Comparison of ENCODE assay signal across 8 mouse cellular contexts in the genomic region with DNA sequence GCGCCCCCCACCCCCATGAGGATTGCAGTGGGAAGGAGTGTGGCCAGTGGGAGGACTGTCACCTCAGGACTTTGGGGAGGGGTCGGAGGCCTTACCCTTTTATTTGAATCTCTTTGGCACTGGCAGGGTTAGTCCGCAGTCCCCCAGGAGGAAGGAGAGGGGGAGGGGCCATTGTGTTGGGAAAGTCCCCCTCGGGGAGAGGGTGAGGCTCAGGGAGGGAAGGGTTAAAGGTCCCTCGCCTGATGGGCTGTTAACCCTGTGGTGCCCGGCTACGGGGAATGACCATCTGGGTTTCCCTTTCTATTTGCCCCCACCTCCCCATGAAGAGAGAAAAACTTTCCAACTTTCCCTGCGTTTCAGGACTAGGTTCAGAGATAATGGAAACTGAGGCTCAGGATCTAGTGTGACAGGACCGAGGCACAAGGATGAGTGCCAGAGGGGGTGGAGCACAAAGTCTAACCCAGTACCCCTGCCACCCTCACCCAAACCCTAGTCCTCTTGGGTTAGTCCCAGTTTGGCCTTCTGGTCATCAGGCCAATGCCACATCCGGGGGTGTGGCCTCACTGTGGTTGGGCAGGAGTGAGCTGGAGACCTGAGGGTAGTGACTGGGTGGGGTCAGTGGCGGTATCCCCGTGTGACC. TPM values are rescaled to one million over a fixed set of nuclear protein-coding genes. Genes with fewer than 3 reads are reported as not detected.
DNase-seq lines count a peak whose midpoint lies in the region; ATAC-seq and TF ChIP-seq lines count a peak whose summit lies in the region.

No protein-coding gene starts in this region.

- under 1% methylated on average over 11 of the region's 12 CpGs for WGBS in hindbrain, postnatal 0 days
- 1% methylated on average over 12 of the region's 12 CpGs for WGBS in liver, embryonic 13.5 days (ENCODE audit: insufficient replicate concordance)

- peak; percentile 51 for DNase-seq in left cerebral cortex, postnatal 4 days
- DNase-seq in left cerebral cortex, adult 18-20 months (ENCODE audit: low spot score in 2 of 2), result no peak
- DNase-seq in cerebellum, adult 9-10 months, result peak; percentile 72
- DNase-seq in gastrocnemius, adult 8-10 months (ENCODE audit: low spot score in 2 of 2), result peak; percentile 66 to 68
- DNase-seq in hindbrain, postnatal 0 days (ENCODE audit: low spot score), result peak; percentile 56
- DNase-seq in liver, embryonic 13.5 days, result peak; percentile 66
- DNase-seq in naive thymus-derived CD4-positive, alpha-beta T cell, adult 2 months (ENCODE audit: low read depth), result peak; percentile 56
- DNase-seq in thymus, adult 18-20 months, result peak; percentile 34 to 58

- peak overlapping the region; percentile 92; the same call in 1 of the 2 replicates for H3K27ac ChIP-seq in hindbrain, postnatal 0 days
- H3K27ac ChIP-seq in liver, embryonic 13.5 days, result peak overlapping the region; percentile 99

- no peaks in the 10 kb centered on the region for H3K36me3 ChIP-seq in hindbrain, postnatal 0 days (ENCODE audit: insufficient read depth, low read length)
- H3K36me3 ChIP-seq in liver, embryonic 13.5 days, result peaks cover 16% of the 10 kb centered on the region

- no peak for ATAC-seq in hindbrain, postnatal 0 days
- ATAC-seq in liver, embryonic 13.5 days (ENCODE audit: low read depth), result peak; percentile 19

- peak overlapping the region; percentile 77 for H3K9ac ChIP-seq in hindbrain, postnatal 0 days (replicated peaks; ENCODE audit: low read length)
- peak overlapping the region; percentile 99 for H3K9ac ChIP-seq in liver, embryonic 13.5 days

- peaks cover 13% of the 10 kb centered on the region for H3K4me1 ChIP-seq in hindbrain, postnatal 0 days (ENCODE audit: insufficient read depth, low read length)
- H3K4me1 ChIP-seq in liver, embryonic 13.5 days (replicated peaks), result peaks cover 77% of the 10 kb centered on the region

- intact Hi-C loops in left cerebral cortex, postnatal 4 days (cut with DNase I), result no loop called here

- TF ChIP-seq CTCF in hindbrain, postnatal 0 days (IDR thresholded peaks at IDR 0.05; ENCODE audit: low read depth), result no peak

- H3K27me3 ChIP-seq in hindbrain, postnatal 0 days (ENCODE audit: insufficient read depth, low read length), result no peaks in the 10 kb centered on the region
- peaks cover 18% of the 10 kb centered on the region for H3K27me3 ChIP-seq in liver, embryonic 13.5 days

- H3K4me3 ChIP-seq in hindbrain, postnatal 0 days (ENCODE audit: low read length), result peak overlapping the region; percentile 60
- peak overlapping the region; percentile 91 for H3K4me3 ChIP-seq in liver, embryonic 13.5 days (replicated peaks)

- H3K4me2 ChIP-seq in hindbrain, postnatal 0 days (ENCODE audit: low read depth, low read length), result peak overlapping the region; percentile 92
- peak overlapping the region; percentile 100 for H3K4me2 ChIP-seq in liver, embryonic 13.5 days

- no peaks in the 10 kb centered on the region for H3K9me3 ChIP-seq in hindbrain, postnatal 0 days (ENCODE audit: low read length)
- H3K9me3 ChIP-seq in liver, embryonic 13.5 days (replicated peaks), result no peaks in the 10 kb centered on the region

RNA-seq across cellular contexts. Expression of a gene that starts 4.6 kb away (rescaled TPM):
- 10 to 100 TPM; 45.7 to 51.8 TPM for total RNA-seq in left cerebral cortex, postnatal 4 days (2021)
- 10 to 100 TPM in 1 of 2 experiments, 1 to 10 TPM in 1; 7.5 to 11.8 TPM for total RNA-seq in left cerebral cortex, adult 18-20 months (2021)
- total RNA-seq in gastrocnemius, adult 8-10 months (2022), result 1 to 10 TPM; 1.4 to 2.1 (median 1.5) TPM
- total RNA-seq in hindbrain, postnatal 0 days (2014; rRNA removed), result 51.0 and 55.8 TPM in 2 replicates
- polyA plus RNA-seq in hindbrain, postnatal 0 days (2015; fragmentation: Nextera tagmentation; extraction: Ambion mirVana), result 32.2 and 33.3 TPM in 2 replicates
- 4.1 and 4.5 TPM in 2 replicates for polyA plus RNA-seq in liver, embryonic 13.5 days (2015; fragmentation: Nextera tagmentation; extraction: Ambion mirVana)

RNA-seq across cellular contexts. Expression of a gene that starts 26.2 kb away (rescaled TPM):
- total RNA-seq in left cerebral cortex, postnatal 4 days (2021), result 10 to 100 TPM; 86.2 to 91.5 TPM
- total RNA-seq in left cerebral cortex, adult 18-20 months (2021), result 100 to 1,000 TPM in 1 of 2 experiments, 10 to 100 TPM in 1; 81.0 to 102 TPM
- 10 to 100 TPM; 28.4 to 37.4 (median 32.2) TPM for total RNA-seq in gastrocnemius, adult 8-10 months (2022)
- total RNA-seq in hindbrain, postnatal 0 days (2014; rRNA removed), result 11.8 and 27.9 TPM in 2 replicates
- 13.4 and 14.8 TPM in 2 replicates for polyA plus RNA-seq in hindbrain, postnatal 0 days (2015; fragmentation: Nextera tagmentation; extraction: Ambion mirVana)
- 12.6 and 17.5 TPM in 2 replicates for polyA plus RNA-seq in liver, embryonic 13.5 days (2015; fragmentation: Nextera tagmentation; extraction: Ambion mirVana)

RNA-seq across cellular contexts. Expression of a gene that starts 39.4 kb away (rescaled TPM):
- total RNA-seq in left cerebral cortex, postnatal 4 days (2021), result 10 to 100 TPM; 42.8 to 46.5 TPM
- total RNA-seq in left cerebral cortex, adult 18-20 months (2021), result 10 to 100 TPM; 38.0 to 39.7 TPM
- 10 to 100 TPM; 13.6 to 19.4 (median 15.8) TPM for total RNA-seq in gastrocnemius, adult 8-10 months (2022)
- 56.0 and 71.3 TPM in 2 replicates for total RNA-seq in hindbrain, postnatal 0 days (2014; rRNA removed)
- 74.1 and 78.4 TPM in 2 replicates for polyA plus RNA-seq in hindbrain, postnatal 0 days (2015; fragmentation: Nextera tagmentation; extraction: Ambion mirVana)
- 3.9 and 4.4 TPM in 2 replicates for polyA plus RNA-seq in liver, embryonic 13.5 days (2015; fragmentation: Nextera tagmentation; extraction: Ambion mirVana)

RNA-seq across cellular contexts. Expression of a gene that starts 53.5 kb away (rescaled TPM):
- 1 to 10 TPM in 1 of 2 experiments, under 1 TPM in 1; 0.97 to 1.8 TPM for total RNA-seq in left cerebral cortex, postnatal 4 days (2021)
- 1 to 10 TPM; 1.2 to 2.4 TPM for total RNA-seq in left cerebral cortex, adult 18-20 months (2021)
- 1 to 10 TPM in 2 of 4 experiments, under 1 TPM in 2; 0.44 to 1.4 (median 0.92) TPM for total RNA-seq in gastrocnemius, adult 8-10 months (2022)
- 1.4 and 1.9 TPM in 2 replicates for total RNA-seq in hindbrain, postnatal 0 days (2014; rRNA removed)
- polyA plus RNA-seq in hindbrain, postnatal 0 days (2015; fragmentation: Nextera tagmentation; extraction: Ambion mirVana), result 0.93 and 1.5 TPM in 2 replicates
- 1.4 TPM in 2 replicates for polyA plus RNA-seq in liver, embryonic 13.5 days (2015; fragmentation: Nextera tagmentation; extraction: Ambion mirVana)

Comparison
In these comparisons a context has a peak if more than half of its experiments do, and no peak if none do; other contexts are left out.
1. DNase-seq: peak in left cerebral cortex, postnatal 4 days (single experiment), cerebellum, adult 9-10 months (single experiment), gastrocnemius, adult 8-10 months (2 of 2), hindbrain, postnatal 0 days (single experiment), liver, embryonic 13.5 days (single experiment), naive thymus-derived CD4-positive, alpha-beta T cell, adult 2 months (single experiment) and thymus, adult 18-20 months (2 of 2); none in left cerebral cortex, adult 18-20 months (0 of 2).